Mouse (Mus musculus): Measurements from ENCODE around the gene Taok1.

Gene Taok1

GRCm38 (mm10) chr11:77507426-77507825, 100.2 kb downstream of the Taok1 start:
- DNase-seq: no peak

GRCm38 (mm10) chr11:77506941-77507340, 100.7 kb downstream of the Taok1 start:
- no peak for DNase-seq

- DNase-seq: no peak
These were observed 101.3 kb downstream of the Taok1 start for GRCm38 (mm10) chr11:77506273-77506672.

GRCm38 (mm10) chr11:77505291-77505980, 102.2 kb downstream of the Taok1 start:
- no peak for DNase-seq

GRCm38 (mm10) chr11:77504377-77504776, 103.2 kb downstream of the Taok1 start:
- no peak for DNase-seq

GRCm38 (mm10) chr11:77503511-77503910, 104.1 kb downstream of the Taok1 start:
- no peak for DNase-seq

GRCm38 (mm10) chr11:77502481-77502880, 105.1 kb downstream of the Taok1 start:
- no peak for DNase-seq

- DNase-seq: no peak
These were observed 105.6 kb downstream of the Taok1 start for GRCm38 (mm10) chr11:77501971-77502370.

GRCm38 (mm10) chr11:77501392-77501791, 106.2 kb downstream of the Taok1 start:
- DNase-seq: peak; percentile 88 to 90

- peak in 1 of 2 experiments; percentile 37 for DNase-seq
These were observed 107.0 kb downstream of the Taok1 start for GRCm38 (mm10) chr11:77500361-77501325.

- DNase-seq: peak; percentile 85 to 88
These were observed 108.3 kb downstream of the Taok1 start for GRCm38 (mm10) chr11:77499354-77499753.

GRCm38 (mm10) chr11:77498261-77499139, 109.1 kb downstream of the Taok1 start:
- DNase-seq: peak in 1 of 2 experiments; percentile 40

- no peak for DNase-seq
These were observed 109.8 kb downstream of the Taok1 start for GRCm38 (mm10) chr11:77497851-77498250.

- DNase-seq: peak; percentile 48 to 69
These were observed 110.3 kb downstream of the Taok1 start for GRCm38 (mm10) chr11:77497341-77497756.

GRCm38 (mm10) chr11:77495507-77495906, 112.1 kb downstream of the Taok1 start:
- no peak for DNase-seq

- DNase-seq: no peak
These were observed 112.8 kb downstream of the Taok1 start for GRCm38 (mm10) chr11:77494782-77495181.

GRCm38 (mm10) chr11:77494344-77494676, 113.3 kb downstream of the Taok1 start:
- DNase-seq: no peak

GRCm38 (mm10) chr11:77493512-77494343, 113.9 kb downstream of the Taok1 start, which contains the start of gene Git1:
Gene Git1, plus strand, starts transcription at chr11:77493562.
- peak; percentile 64 to 68 for DNase-seq

GRCm38 (mm10) chr11:77492911-77493332, 114.7 kb downstream of the Taok1 start:
- peak; percentile 92 to 95 for DNase-seq

- peak in 1 of 2 experiments; percentile 66 for DNase-seq
These were observed 115.2 kb downstream of the Taok1 start for GRCm38 (mm10) chr11:77492311-77492871.
